Mouse (Mus musculus) heart, postnatal 14 days (tissue): Measurements from ENCODE around the gene Vmn2r118. TPM values are rescaled to one million over a fixed set of nuclear protein-coding genes. Genes with fewer than 3 reads are reported as not detected.

Source experiments
- DNase-seq, 2 experiments: peaks; one replicate each; pipeline ENCODE4 v3.0.0; 2021 to 2022
- intact Hi-C: fragments of 180-260 bp; cut with DNase I; formaldehyde crosslinking; loops from one replicate; pipeline ENCODE4 v1.15.1; 2025
- long read RNA-seq, 2 experiments: library from polyadenylated mRNA; stranded (forward); transcript quantifications; one replicate each; pipeline ENCODE4 v2.0.0; 2021
- total RNA-seq, 2 experiments: library from RNA; stranded (reverse); gene quantifications; 2 replicates each; pipeline ENCODE4 v1.2.3; 2021

Vmn2r118 gene
- total RNA-seq: not detected
- long read RNA-seq, experiment 1: 0 reads
- long read RNA-seq, experiment 2: 0 reads

GRCm38 (mm10) chr17:55625092-55625491 is at the start of gene Vmn2r118:
Gene Vmn2r118, minus strand, starts transcription at chr17:55625192.
- intact Hi-C loops: no loop called here
- no peak for DNase-seq

GRCm38 (mm10) chr17:55661099-55661498 is 36.1 kb upstream of the Vmn2r118 start:
- intact Hi-C loops: no loop called here
- no peak for DNase-seq

- intact Hi-C loops: no loop called here
Measured at GRCm38 (mm10) chr17:55590838-55591237, 34.2 kb downstream of the Vmn2r118 start.

GRCm38 (mm10) chr17:55561774-55562173 is 63.2 kb downstream of the Vmn2r118 start:
- DNase-seq: no peak
- intact Hi-C loops: no loop called here

More at GRCm38 (mm10) chr17:55590838-55591237, 34.2 kb downstream of the Vmn2r118 start:
- no peak for DNase-seq

GRCm38 (mm10) chr17:55548476-55548875 is 76.5 kb downstream of the Vmn2r118 start:
- no peak for DNase-seq

More at GRCm38 (mm10) chr17:55548476-55548875, 76.5 kb downstream of the Vmn2r118 start:
- intact Hi-C loops: no loop called here

Other genes starting within 250 kb of the Vmn2r118 start
- gene St6gal2, start 179.8 kb downstream of the Vmn2r118 start, total RNA-seq: not detected
- 1 to 10 TPM; 3.3 to 3.8 TPM for gene Pot1b, start 87.4 kb upstream of the Vmn2r118 start, total RNA-seq
- gene Adgre4, start 124.8 kb upstream of the Vmn2r118 start, total RNA-seq: under 1 TPM; 0.41 to 0.55 TPM